Mouse (Mus musculus) liver, postnatal 0 days (tissue): ENCODE results near the gene Rgs6.

Experiments used
- CTCF ChIP-seq: sonication (generic); IDR thresholded peaks from 2 replicates; pipeline ENCODE4 v1.5.1; 2016; ENCODE audit warnings: antibody characterized with exemption, low read depth
- EP300 ChIP-seq: IDR thresholded peaks from 2 replicates; pipeline ENCODE4 v1.6.1; 2016; ENCODE audit warnings: antibody characterized with exemption, low read depth, mild to moderate bottlenecking

DNA sequence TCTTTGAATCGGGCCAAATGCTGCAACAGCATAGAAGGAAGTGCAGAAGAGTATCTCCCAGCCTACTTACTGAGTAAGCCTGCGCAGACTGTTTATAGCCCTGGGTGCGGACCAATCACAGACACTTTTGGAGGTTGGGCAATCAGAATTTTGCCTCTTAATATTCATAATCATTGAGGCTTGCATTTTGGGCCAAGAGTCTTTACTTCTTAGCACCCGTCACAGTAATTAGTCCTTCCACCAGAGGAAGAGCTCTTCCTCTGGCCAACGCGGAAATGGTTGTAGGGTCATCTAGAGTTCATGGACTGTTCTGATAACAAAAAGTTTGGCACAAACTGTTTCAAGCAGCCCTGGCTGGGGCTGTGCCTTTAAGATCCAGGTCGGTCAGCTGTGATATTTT is 499.5 kb downstream of the Rgs6 start:
- TF ChIP-seq EP300 = no peak
- no peak for TF ChIP-seq CTCF
